Mouse (Mus musculus) small intestine, adult 2 months (tissue): Measurements from ENCODE around the gene Abcc3.

ENCODE experiments used
- CTCF ChIP-seq: fragments of 200-500 bp; IDR thresholded peaks from 2 replicates; pipeline ENCODE4 v1.5.1; 2012; ENCODE audit warnings: low read depth, mild to moderate bottlenecking, control low read depth, inconsistent platforms, low read length, moderate library complexity, mixed read lengths; ENCODE audit not compliant: insufficient replicate concordance, insufficient read length; ENCODE audit errors: extremely low read depth
- POLR2A ChIP-seq: fragments of 200-500 bp; IDR thresholded peaks from 2 replicates; pipeline ENCODE4 v1.6.1; 2012; ENCODE audit warnings: low read depth, mild to moderate bottlenecking, control low read depth, inconsistent platforms, low read length, moderate library complexity

GRCm38 (mm10) chr11:94350337-94350736 is 42.5 kb downstream of the Abcc3 start:
- TF ChIP-seq CTCF (no peak), POLR2A (no peak)
